In genomic region chr12:21543153-21543894, GRCm38 (mm10) we compare ENCODE assay signal across 8 mouse cellular contexts.
DNase-seq lines count a peak whose midpoint lies in the region; ATAC-seq lines count a peak whose summit lies in the region.
"Not testable (repeated sequence)": the region's sequence is repeated elsewhere in the genome, so short reads cannot be mapped to it uniquely, and the experiment has no call there.

No protein-coding gene starts in this region.

- peak overlapping the region; percentile 76 for H3K4me2 ChIP-seq in intestine, embryonic 15.5 days (replicated peaks)

- H3K36me3 ChIP-seq in intestine, embryonic 15.5 days: not testable (repeated sequence)

- peak overlapping the region; percentile 54 for H3K4me3 ChIP-seq in intestine, embryonic 15.5 days (replicated peaks)

- intact Hi-C loops in gastrocnemius, postnatal 36 days (cut with DNase I); left cerebral cortex, postnatal 25 days (cut with DNase I): not testable (repeated sequence)

- H3K9me3 ChIP-seq in intestine, embryonic 15.5 days: not testable (repeated sequence)

- ATAC-seq in intestine, embryonic 15.5 days: peak; percentile 98
- peak; percentile 94 for ATAC-seq in megakaryocyte-erythroid progenitor cell, adult 5-6 weeks (replicated peaks; ENCODE audit: low FRiP score, low TSS enrichment, poor library complexity, severe bottlenecking)

- WGBS in intestine, embryonic 15.5 days: 2% methylated on average over 34 of the region's 34 CpGs

- H3K27me3 ChIP-seq in intestine, embryonic 15.5 days (replicated peaks): not testable (repeated sequence)

- not testable (repeated sequence) for H3K27ac ChIP-seq in intestine, embryonic 15.5 days

- peak overlapping the region; percentile 48 for H3K9ac ChIP-seq in intestine, embryonic 15.5 days

- not testable (repeated sequence) for H3K4me1 ChIP-seq in intestine, embryonic 15.5 days (replicated peaks)

- peak; percentile 90 for DNase-seq in adrenal gland, adult 2 months
- peak; percentile 57 for DNase-seq in embryo, embryonic 11 days
- peak; percentile 68 for DNase-seq in gastrocnemius, postnatal 36 days
- peak; percentile 58 to 64 for DNase-seq in left cerebral cortex, postnatal 25 days (ENCODE audit: low spot score in 2 of 2)
- DNase-seq in right cerebral cortex, postnatal 14 days: peak; percentile 58
- peak; percentile 59 for DNase-seq in urinary bladder, postnatal 25 days (ENCODE audit: low spot score)
